13 mouse cellular contexts compared by ENCODE assay signal in genomic region chr17:71674886-71675285, GRCm38 (mm10). TPM values are rescaled to one million over a fixed set of nuclear protein-coding genes. Genes with fewer than 3 reads are reported as not detected.
A peak's percentile ranks its signal among the peaks of the same experiment; 100 is the strongest.
DNase-seq lines count a peak whose midpoint lies in the region; ATAC-seq and TF ChIP-seq lines count a peak whose summit lies in the region.
"Had no signal": no experiment of that assay in that cellular context is flagged by ENCODE, and none has a peak within 500 bp of the region (broad histone marks: within the 10 kb centered on the region; RNA-seq: fewer than 3 reads in every experiment).

No protein-coding gene starts in this region.

- peaks cover 21% of the 10 kb centered on the region for H3K4me1 ChIP-seq in heart, embryonic 10.5 days
- H3K4me1 ChIP-seq in stomach, postnatal 0 days (replicated peaks; ENCODE audit: control insufficient read depth, insufficient read depth), result peaks cover 4% of the 10 kb centered on the region; the same call in 1 of the 2 replicates
- H3K4me1 ChIP-seq: neural tube, embryonic 12.5 days had no signal

- no peak for ATAC-seq in stomach, postnatal 0 days (ENCODE audit: low FRiP score, low TSS enrichment)

- H3K27me3 ChIP-seq in heart, embryonic 10.5 days (ENCODE audit: insufficient read depth, poor library complexity, severe bottlenecking), result no peaks in the 10 kb centered on the region
- H3K27me3 ChIP-seq in stomach, postnatal 0 days (ENCODE audit: control insufficient read depth, insufficient read depth, low read length), result no peaks in the 10 kb centered on the region
- H3K27me3 ChIP-seq: limb, embryonic 15.5 days; neural tube, embryonic 12.5 days had no signal

- H3K9me3 ChIP-seq in heart, embryonic 10.5 days, result no peaks in the 10 kb centered on the region
- H3K9me3 ChIP-seq in stomach, postnatal 0 days (ENCODE audit: control insufficient read depth, low read length), result no peaks in the 10 kb centered on the region
- H3K9me3 ChIP-seq: limb, embryonic 15.5 days; neural tube, embryonic 12.5 days had no signal

- DNase-seq in cerebellum, postnatal 36 days, result peak; percentile 18 to 34
- no peak for DNase-seq in cerebellum, adult 9-11 months
- peak; percentile 53 to 75 for DNase-seq in heart, postnatal 14 days
- no peak for DNase-seq in heart, embryonic 10.5 days (ENCODE audit: low spot score)
- peak; percentile 53 for DNase-seq in right cerebral cortex, postnatal 14 days
- DNase-seq in right cerebral cortex, postnatal 36 days (ENCODE audit: low spot score in 2 of 2), result no peak
- peak; percentile 42 to 60 for DNase-seq in lung, postnatal 4 days
- DNase-seq in stomach, postnatal 0 days (ENCODE audit: low spot score), result no peak
- DNase-seq: midbrain, embryonic 14.5 days; right cerebral cortex, postnatal 25 days had no signal

- 93% methylated on average over 18 of the region's 18 CpGs for WGBS in heart, embryonic 10.5 days
- WGBS in stomach, postnatal 0 days, result 72% methylated on average over 18 of the region's 18 CpGs

- no peak for TF ChIP-seq EP300 in stomach, postnatal 0 days (optimal IDR thresholded peaks at IDR 0.05)

- no peak overlapping the region for H3K4me3 ChIP-seq in heart, embryonic 10.5 days
- H3K4me3 ChIP-seq in stomach, postnatal 0 days (ENCODE audit: low read depth, low read length), result no peak overlapping the region
- H3K4me3 ChIP-seq: left cerebral cortex, adult 2 months; limb, embryonic 15.5 days; neural tube, embryonic 12.5 days had no signal

- H3K9ac ChIP-seq in stomach, postnatal 0 days (ENCODE audit: low read length), result no peak overlapping the region
- H3K9ac ChIP-seq: limb, embryonic 15.5 days; neural tube, embryonic 12.5 days had no signal

- no peaks in the 10 kb centered on the region for H3K36me3 ChIP-seq in heart, embryonic 10.5 days
- no peaks in the 10 kb centered on the region for H3K36me3 ChIP-seq in stomach, postnatal 0 days (ENCODE audit: control insufficient read depth, insufficient read depth, low read length)
- H3K36me3 ChIP-seq: limb, embryonic 15.5 days; neural tube, embryonic 12.5 days had no signal

- no peak overlapping the region for H3K27ac ChIP-seq in heart, embryonic 10.5 days
- H3K27ac ChIP-seq in stomach, postnatal 0 days (replicated peaks), result no peak overlapping the region
- H3K27ac ChIP-seq: left cerebral cortex, adult 2 months; limb, embryonic 15.5 days; neural tube, embryonic 12.5 days had no signal

- no peak for TF ChIP-seq CTCF in stomach, postnatal 0 days (IDR thresholded peaks at IDR 0.05; ENCODE audit: low read depth)

- no peak overlapping the region for H3K4me2 ChIP-seq in stomach, postnatal 0 days (replicated peaks; ENCODE audit: low read depth)
- H3K4me2 ChIP-seq: limb, embryonic 15.5 days; neural tube, embryonic 12.5 days had no signal

- intact Hi-C loops in heart, postnatal 14 days (cut with DNase I), result loop anchor here (5.0 kb wide), 1 partner anchor 107 kb away; no protein-coding TSS in a partner anchor

RNA-seq across cellular contexts. Expression of gene Togaram2, which starts 1.8 kb away (rescaled TPM):
- 1 to 10 TPM; 2.0 to 2.3 TPM for total RNA-seq in heart, postnatal 14 days (2021)
- 1.9 and 3.6 TPM in 2 replicates for polyA plus RNA-seq in heart, embryonic 10.5 days (2016; fragmentation: Nextera tagmentation; extraction: Ambion mirVana)
- 0.55 and 0.68 TPM in 2 replicates for polyA plus RNA-seq in stomach, postnatal 0 days (2015; fragmentation: Nextera tagmentation; extraction: Ambion mirVana)

RNA-seq across cellular contexts. Expression of gene Wdr43, which starts 59.2 kb away (rescaled TPM):
- total RNA-seq in heart, postnatal 14 days (2021), result 10 to 100 TPM; 20.5 to 20.8 TPM
- polyA plus RNA-seq in heart, embryonic 10.5 days (2016; fragmentation: Nextera tagmentation; extraction: Ambion mirVana), result 75.5 and 91.9 TPM in 2 replicates
- 28.0 and 30.6 TPM in 2 replicates for polyA plus RNA-seq in stomach, postnatal 0 days (2015; fragmentation: Nextera tagmentation; extraction: Ambion mirVana)

Comparison
In these comparisons a context has a peak if more than half of its experiments do, and no peak if none do; other contexts are left out.
1. DNase-seq: peak in cerebellum, postnatal 36 days (2 of 2), heart, postnatal 14 days (2 of 2), right cerebral cortex, postnatal 14 days (single experiment) and lung, postnatal 4 days (2 of 2); none in cerebellum, adult 9-11 months (single experiment), heart, embryonic 10.5 days (single experiment), right cerebral cortex, postnatal 36 days (0 of 2) and stomach, postnatal 0 days (single experiment).